Mouse (Mus musculus): Measurements from ENCODE around the gene Tmem107. TPM values are rescaled to one million over a fixed set of nuclear protein-coding genes. Genes with fewer than 3 reads are reported as not detected.

Gene Tmem107
- total RNA-seq, 2 experiments from 2014 or later, result 18.6 to 40.6 TPM

DNA sequence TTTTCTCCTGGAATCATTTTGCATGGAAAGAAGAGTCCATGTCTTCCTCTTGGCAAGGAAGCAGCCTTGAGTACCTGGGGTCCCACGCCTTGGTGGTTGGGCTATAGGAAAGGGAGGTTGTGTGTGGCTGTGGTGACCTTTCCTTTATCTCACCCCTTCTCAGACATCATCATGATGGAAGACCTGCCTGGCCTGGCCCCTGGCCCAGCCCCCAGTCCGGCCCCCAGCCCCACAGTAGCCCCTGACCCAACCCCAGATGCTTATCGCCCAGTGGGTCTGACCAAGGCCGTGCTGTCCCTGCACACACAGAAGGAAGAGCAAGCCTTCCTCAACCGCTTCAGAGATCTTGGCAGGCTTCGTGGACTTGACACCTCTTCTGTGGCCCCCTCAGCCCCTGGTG is 34.6 kb downstream of the Tmem107 start:
- ATAC-seq (replicated peaks; ENCODE audit: poor library complexity), result no peak

DNA sequence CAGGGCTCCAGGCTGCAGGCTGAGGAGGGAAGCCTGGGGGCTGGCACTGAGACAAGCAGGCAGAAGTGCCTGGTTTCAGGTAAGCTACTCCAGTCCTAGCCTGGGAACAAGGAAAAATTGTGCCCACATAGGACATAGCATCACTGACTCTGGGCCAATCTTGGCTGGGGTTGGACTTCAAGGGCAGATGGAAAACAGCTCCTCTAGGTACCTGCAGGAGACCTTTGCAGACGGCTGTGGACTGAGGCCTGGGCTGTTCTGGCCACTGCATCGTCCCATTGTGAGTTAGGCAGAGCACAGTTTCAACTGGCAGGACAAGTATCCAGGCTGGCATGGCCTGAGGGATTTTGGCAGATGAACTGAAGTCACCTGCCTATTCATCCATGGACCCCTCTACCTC is 35.2 kb downstream of the Tmem107 start:
- ATAC-seq (replicated peaks; ENCODE audit: poor library complexity), result no peak

DNA sequence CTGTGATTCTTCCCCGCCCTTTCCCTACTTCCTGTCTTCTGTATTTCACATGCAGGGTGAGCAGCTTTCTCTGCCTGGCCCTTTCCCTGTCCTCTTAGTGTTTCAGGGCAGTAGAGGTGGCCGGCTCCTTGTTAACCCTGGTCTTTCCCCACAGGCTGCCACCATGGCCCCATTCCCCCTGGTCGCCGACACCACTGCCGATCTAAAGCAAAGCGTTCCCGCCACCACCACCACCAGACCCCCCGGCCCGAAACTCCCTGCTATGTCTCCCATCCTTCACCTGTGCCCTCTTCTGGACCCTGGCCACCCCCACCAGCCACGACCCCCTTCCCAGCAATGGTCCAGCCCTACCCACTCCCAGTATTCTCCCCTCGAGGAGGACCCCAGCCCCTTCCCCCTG is 35.7 kb downstream of the Tmem107 start:
- no peak for ATAC-seq (replicated peaks; ENCODE audit: poor library complexity)

DNA sequence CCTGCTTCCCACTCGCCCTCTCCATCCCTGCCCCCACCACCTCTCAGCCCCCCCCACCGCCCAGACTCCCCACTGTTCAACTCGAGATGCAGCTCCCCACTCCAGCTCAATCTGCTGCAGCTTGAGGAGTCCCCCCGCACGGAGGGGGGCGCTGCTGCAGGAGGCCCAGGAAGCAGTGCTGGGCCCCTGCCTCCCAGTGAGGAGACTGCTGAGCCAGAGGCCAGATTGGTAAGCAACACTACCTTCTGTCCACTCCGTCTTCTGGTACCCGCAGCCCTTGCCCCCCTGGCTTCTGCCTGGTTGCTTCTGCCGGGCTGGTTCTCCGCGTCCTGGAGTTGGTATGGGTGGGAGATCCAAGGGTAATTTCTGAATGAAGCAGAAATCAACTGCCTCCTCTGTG is 36.2 kb downstream of the Tmem107 start:
- no peak for ATAC-seq (replicated peaks; ENCODE audit: poor library complexity)

DNA sequence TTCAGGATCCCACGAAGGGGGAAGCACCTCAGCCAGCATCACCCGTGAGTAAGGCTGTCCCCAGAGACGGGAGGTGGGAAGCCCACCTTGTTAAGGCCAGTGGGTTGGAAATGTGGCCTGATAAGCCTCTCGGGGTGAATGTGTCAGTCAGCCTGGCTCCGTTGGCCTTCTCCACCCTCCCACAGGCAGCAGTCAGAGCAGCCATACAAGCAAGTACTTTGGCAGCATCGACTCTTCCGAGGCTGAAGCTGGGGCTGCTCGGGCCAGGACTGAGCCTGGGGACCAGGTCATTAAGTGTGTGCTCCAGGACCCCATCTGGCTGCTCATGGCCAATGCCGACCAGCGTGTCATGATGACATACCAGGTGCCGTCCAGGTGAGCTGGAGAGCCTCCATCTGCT is 37.1 kb downstream of the Tmem107 start:
- ATAC-seq (replicated peaks; ENCODE audit: poor library complexity), result no peak

GRCm38 (mm10) chr11:69108223-69108622 is 37.6 kb downstream of the Tmem107 start:
- no peak for ATAC-seq (replicated peaks; ENCODE audit: poor library complexity)

DNA sequence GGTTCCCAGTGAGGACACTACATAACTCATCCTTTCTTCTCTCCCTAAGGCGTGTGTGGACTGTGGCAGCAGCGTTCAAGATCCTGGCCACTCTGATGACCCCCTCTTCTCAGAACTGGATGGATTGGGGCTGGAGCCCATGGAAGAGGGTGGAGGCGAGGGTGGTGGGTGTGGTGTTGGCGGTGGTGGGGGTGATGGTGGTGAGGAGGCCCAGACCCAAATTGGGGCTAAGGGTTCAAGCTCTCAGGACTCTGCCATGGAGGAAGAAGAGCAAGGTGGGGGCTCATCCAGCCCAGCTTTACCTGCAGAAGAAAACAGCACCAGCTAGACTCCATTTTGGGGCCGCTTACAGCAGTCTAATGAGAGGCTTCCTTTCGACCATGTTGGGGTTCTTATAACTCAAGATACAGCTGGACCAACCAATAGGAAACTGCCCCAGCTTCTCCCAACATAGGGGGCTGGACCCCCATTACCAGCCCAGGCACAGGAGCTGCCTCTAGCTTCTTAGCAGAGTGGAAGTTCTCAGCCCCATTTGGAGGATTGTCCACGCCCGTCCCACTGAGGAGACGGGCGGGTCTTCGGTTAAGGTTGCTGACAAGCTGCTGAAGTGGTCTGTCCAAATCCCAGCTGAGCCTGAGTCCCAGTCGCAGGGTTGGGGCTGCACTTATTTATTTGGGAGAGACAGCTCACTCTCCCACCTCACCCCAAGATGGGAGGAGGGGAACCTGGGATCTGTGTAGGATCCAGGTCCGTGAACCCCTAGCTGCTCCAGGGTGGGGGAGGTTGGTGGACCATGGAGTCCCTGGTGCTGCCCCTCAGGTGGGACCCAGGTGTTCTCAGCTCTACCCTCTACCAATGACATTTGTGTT is 38.7 kb downstream of the Tmem107 start:
- no peak for ATAC-seq (replicated peaks; ENCODE audit: poor library complexity)

GRCm38 (mm10) chr11:69110319-69111046 is 39.9 kb downstream of the Tmem107 start:
- ATAC-seq (replicated peaks; ENCODE audit: poor library complexity), result peak; percentile 88

- peak; percentile 17; the same call in 1 of the 2 replicates for ATAC-seq (replicated peaks; ENCODE audit: poor library complexity)
Measured at GRCm38 (mm10) chr11:69111051-69111810, 40.6 kb downstream of the Tmem107 start.

- ATAC-seq (replicated peaks; ENCODE audit: poor library complexity), result no peak
Measured at GRCm38 (mm10) chr11:69111865-69112264, 41.3 kb downstream of the Tmem107 start.

- ATAC-seq (replicated peaks; ENCODE audit: poor library complexity), result no peak
Measured at GRCm38 (mm10) chr11:69114018-69114417, 43.4 kb downstream of the Tmem107 start.

DNA sequence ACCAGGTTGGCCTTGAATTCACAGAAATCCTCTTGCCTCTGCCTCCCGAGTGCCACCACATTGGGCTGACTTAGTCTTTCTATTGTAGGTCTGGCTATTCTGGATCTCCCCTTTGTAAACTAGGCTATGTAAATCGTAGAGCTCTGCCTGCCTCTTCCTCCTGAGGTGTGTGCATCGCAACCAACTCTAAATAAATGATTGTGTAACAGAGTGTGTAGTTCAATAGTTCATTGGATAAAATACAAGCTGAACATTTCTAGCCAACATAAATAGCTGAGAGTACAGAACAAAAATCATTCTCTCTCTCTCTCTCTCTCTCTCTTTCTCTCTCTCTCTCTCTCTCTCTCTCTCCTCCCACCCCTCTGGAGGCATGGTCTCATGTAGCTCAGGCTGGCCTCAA is 44.0 kb downstream of the Tmem107 start:
- no peak for ATAC-seq (replicated peaks; ENCODE audit: poor library complexity)

DNA sequence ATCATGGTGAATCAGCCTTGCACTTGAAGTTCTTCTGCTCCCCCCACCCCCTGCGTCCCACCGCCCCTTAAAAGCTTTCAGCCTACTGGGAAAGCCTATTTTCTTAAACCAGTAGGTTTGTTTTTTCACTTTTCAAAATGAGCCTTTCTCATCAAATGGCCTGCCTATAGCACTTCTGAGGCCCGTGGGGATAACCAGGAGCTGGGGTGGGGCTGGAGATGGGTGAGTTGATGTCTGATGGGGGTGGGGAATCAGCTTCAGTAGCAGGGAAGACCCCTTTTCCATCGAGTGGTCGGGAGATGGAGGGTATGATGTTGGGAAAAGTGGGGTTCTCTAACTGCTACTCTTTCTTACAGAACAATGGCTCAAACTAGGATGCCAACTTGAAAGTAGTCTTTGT is 46.2 kb downstream of the Tmem107 start:
- no peak for ATAC-seq (replicated peaks; ENCODE audit: poor library complexity)

DNA sequence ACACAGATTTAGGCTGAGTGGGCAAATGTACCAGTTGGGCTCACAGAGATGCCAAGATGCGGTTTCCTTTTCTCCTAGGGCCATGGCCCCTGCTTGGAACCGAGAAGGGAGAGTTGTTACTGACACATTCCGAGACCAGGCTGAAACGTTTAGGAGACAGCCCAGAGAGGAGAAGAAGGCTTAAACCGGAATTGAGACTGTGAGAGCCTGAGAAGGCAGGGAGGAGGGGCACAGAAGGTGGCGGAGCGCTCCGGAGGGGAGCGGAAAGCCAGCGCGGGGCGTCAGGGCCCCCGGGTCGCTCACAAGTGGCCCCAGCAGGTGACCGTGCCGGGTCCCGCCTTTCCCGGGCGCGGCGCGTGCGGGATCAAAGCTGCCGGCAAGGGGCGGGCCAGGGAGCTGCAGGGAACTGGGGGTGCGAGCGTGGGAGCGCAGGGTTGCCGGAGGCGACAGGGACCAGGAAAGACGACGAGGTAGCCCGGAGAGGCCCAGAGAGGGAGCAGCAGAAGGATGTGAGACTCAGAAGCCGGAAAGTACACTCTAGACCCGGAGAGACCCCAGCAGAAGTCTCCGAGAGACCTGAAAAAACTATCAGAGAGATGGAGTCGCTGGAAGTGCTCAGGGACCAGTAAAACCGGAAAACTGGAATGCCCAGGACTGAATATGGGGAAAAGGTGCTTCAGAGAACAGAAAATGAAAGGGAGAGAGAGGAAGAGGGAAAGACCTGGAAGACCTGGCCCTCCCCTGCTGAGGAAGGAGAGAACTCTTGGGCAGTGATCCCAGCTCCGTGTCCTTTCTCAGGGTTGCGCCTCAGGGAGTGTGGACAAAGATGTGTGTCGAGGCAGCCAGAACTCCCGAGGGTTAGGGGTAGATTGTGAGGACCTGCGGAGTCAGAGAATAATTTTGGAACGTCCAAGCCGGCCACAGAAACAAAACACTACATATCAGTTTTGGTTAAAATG is 47.4 kb downstream of the Tmem107 start:
- peak; percentile 17 for ATAC-seq (replicated peaks; ENCODE audit: poor library complexity)

DNA sequence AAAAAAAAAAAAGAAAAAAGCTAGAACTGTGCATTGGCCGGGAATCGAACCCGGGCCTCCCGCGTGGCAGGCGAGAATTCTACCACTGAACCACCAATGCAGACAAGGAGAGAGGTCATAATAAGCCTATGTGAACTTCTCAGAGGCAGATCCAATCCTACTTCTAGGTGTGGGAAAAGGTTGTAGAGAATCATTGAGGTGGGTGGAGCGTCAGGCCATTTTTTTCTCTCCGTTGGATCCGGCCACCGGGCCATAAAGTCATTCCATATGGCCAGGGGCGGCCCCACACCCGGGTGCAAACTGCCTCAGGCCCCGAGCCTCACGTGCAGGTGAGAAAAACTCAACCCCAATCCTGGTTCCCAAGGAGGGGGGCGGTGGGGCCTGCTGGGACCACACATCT is 48.2 kb downstream of the Tmem107 start:
- peak; percentile 39 for ATAC-seq (replicated peaks; ENCODE audit: poor library complexity)

DNA sequence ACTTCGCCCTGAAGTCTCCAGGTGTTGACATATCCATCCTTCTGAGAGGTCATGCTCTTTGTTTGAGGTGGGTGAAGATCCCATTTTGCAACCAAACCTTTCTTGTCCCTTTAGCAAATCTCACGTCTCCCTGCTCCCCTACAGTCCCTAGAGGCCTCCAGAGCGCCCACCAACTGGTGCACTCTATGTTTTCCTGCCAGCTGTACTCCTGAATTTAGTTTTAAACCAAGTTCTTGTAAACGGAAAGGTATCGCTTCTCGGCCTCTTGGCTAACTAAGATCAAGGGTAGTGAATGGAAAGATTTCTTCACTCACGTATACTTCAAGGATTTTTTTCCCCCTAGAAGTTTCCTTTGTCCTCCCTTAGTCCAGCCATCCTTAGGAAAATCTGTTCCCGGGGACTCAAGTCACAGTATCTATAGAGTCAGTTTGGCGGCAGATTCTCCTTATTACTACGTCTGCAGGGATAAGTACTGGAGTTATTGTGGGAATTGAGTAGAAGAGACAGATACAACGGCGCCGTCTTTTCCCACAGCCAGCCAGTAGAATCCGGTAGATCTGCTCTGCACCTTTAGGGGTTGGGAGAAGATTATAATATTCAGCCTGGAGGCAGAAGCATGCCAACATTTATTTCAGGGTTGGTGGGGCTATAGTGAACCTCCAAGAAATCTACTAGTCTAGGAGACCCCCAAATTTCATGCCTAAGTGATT is 49.0 kb downstream of the Tmem107 start:
- ATAC-seq (replicated peaks; ENCODE audit: poor library complexity), result no peak

GRCm38 (mm10) chr11:69120221-69121000 is 49.8 kb downstream of the Tmem107 start, which contains the start of gene Hes7:
Hes7 (plus strand) TSS chr11:69120404.
- no peak for ATAC-seq (replicated peaks; ENCODE audit: poor library complexity)

GRCm38 (mm10) chr11:69121001-69121740 is 50.6 kb downstream of the Tmem107 start:
- no peak for ATAC-seq (replicated peaks; ENCODE audit: poor library complexity)

All from megakaryocyte progenitor cell, adult 5-6 weeks (primary cell).